Mouse (Mus musculus) bone marrow macrophage, adult 2 months (primary cell): ENCODE results near the gene Iqsec1.

ENCODE experiments used
- CTCF ChIP-seq: IDR thresholded peaks from 2 replicates; pipeline ENCODE4 v1.5.1; 2012; ENCODE audit warnings: low read depth, mild to moderate bottlenecking, low read length, moderate library complexity
- POLR2A ChIP-seq: IDR thresholded peaks from 2 replicates; pipeline ENCODE4 v1.6.1; 2012; ENCODE audit warnings: mild to moderate bottlenecking, low read depth, low read length, borderline replicate concordance

- TF ChIP-seq CTCF, result no peak
- TF ChIP-seq POLR2A, result no peak
Observed at GRCm38 (mm10) chr6:90778841-90779240, 209.6 kb downstream of the Iqsec1 start.
